Mouse (Mus musculus): ENCODE results near the gene Qprt. TPM values are rescaled to one million over a fixed set of nuclear protein-coding genes. Genes with fewer than 3 reads are reported as not detected.

Qprt gene
- total RNA-seq, 2 experiments from 2014 or later: 1.1 to 2.0 TPM

DNA sequence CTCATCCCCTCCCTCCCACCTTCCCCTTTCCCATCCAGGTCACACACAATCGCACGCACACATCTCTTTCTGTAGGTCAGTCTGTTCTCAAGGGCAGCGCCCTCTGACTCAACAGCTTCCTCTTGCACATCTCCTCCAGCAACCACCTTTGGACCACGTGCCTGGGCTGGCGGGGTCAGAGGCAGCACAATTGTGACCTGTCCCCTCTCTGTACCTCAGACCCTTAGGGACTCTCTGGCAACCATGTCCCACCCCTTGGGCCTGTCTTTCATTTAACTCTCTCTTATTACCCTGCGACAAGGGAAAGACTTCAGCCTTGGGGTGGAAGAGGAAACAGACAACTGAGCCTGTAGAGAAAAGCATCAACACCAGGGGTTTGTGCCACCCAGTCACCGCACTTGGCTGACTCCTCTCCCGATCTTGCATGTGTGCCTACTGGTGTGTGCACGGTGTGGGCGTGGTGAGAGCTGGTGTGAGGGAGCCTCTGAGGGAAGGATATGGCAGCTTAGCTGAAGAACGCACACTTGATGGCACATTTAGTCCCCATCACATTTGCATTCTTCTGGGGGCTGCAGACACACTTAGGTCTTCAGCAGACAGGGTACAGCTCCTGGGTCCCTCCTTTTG lies 12.9 kb upstream of the Qprt start:
- peak; percentile 22 for ATAC-seq (replicated peaks; ENCODE audit: poor library complexity)

DNA sequence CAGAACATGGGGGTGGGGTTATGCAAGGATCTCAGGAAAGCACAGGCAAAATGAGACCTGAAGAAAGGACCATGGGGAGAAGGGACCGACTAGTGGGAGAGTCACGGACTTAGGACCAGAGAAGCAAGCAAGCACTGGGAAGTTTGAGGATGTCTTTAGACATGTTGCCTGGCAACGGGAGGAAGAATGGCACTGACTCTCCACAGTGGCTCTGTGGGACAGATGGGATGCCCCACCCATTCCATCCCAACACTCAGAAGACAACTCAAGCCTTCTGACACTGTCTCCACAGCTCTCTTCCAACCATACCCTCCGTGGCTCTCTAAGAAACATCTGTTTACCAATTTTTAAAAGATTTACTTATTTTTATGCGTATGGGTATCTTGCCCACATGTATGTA lies 11.1 kb upstream of the Qprt start:
- ATAC-seq (replicated peaks; ENCODE audit: poor library complexity): no peak

DNA sequence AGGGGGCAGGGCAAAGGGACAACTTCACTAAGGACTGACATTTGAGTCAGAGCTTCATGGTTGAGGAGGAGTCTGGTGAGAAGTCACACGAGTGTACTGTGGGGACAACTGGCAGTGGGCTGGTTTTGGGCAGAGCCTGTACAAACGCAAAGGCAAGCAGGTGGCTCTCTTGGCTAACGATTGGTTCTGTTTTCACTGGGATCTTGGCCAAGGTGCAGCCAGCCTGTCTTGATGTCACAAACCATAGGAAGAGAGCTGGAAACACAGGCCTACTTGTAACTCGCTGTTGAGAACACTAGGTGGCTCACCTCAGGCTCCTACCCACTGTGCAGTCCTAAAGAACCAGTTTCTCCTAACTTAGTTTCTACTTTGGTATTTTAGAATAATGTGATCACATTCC lies 7.6 kb upstream of the Qprt start:
- ATAC-seq (replicated peaks; ENCODE audit: poor library complexity): peak; percentile 91

DNA sequence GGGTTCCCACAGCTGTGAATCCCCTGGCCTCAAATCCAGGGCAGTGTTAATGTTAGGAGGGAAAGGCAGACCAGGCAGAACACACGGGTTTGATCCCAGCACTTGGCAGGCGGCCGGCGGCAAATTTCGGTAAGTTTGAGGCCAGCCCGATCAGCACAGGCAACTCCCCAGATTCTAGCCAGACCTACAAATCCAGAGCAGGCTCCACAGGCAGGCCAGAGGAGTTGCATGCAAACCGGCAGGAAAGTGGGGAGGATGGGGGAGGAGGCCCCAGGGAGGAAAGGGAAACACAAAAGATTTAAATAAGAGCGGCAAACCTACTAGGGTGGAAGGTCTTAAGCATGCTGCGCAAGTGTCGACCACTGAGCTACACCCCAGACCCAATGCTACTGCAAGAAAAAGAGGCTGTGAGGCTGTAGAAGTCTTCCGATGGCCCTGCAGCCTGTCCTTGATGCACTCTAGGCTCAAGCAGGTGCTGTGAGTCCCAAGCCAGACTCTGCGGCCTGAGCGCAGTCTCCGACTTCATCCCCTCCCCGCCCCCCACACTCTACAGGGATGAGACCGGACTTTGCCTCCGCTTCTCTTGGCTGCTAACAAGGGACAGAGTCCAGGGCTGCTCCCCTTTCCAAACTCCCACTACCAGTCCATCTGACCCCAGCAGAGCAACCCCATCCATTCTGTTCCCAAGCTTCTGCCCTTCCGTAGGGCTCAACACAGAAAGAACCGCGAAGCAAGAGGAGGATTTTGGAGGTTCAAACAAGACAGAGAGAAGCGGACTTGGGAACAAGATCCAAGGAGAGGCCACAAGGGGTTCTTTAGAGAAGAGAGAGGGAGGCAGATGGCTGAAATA lies 740 bp downstream of the Qprt start:
- ATAC-seq (replicated peaks; ENCODE audit: poor library complexity): no peak

DNA sequence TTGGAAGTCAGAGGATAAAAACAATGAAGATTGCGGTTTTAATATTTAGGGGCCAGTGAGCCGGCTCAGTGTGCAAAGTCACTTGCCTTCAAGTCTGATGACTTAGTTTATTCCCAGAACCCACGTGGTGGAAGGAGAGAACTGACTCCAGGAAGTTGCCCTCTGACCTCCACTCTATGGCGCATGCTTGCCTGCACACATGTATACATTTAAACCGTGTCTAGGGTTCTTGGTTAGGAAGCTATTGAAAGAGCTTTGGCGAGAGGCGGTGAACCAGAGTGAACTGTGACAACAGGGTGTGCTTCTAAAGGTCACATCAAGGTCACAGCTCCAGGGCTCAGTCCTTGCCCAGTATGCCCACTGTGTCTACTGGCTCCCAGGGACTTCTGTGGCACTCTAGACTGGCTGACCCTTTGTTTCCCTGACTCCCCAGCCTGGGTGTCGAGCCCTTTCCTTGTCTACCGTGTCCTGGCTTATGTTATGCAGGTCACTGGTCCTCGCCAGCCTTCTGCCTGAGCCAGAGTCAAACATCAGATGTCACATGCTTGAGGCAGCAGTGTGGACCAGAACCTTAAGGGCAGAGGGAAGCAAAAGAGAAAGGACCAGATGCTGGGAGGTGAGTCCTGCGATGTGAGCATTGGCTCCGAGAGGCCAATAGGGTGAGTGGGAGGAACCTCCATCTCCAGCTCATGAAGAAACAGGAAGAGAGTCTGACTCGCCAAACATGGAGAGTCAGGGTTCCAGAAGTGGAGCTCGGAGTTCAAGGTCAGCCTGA lies 3.2 kb downstream of the Qprt start:
- no peak for ATAC-seq (replicated peaks; ENCODE audit: poor library complexity)

GRCm38 (mm10) chr7:127117948-127118347 lies 4.1 kb downstream of the Qprt start:
- peak; percentile 40 for ATAC-seq (replicated peaks; ENCODE audit: poor library complexity)

- no peak for ATAC-seq (replicated peaks; ENCODE audit: poor library complexity)
Observed at GRCm38 (mm10) chr7:127116331-127116935, 5.6 kb downstream of the Qprt start.

DNA sequence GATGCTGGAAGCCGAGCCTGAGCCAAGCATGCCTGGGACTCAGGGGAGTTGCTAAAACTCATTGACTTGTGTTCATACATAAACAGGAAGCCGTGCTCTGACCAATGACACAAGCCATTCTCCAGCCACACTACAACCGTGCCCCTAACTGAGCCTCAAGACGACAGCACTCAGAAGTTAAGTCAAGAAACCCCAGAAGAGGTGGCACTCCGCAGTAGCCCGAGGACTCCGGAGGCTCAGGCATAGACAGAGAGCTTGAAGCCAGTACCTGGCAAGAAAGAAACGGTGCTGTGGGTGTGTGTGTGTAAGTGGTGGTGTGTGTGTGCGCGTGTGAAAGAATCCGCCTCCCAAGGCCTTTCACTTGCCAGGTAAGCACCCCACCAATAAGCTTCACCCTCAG lies 7.1 kb downstream of the Qprt start:
- no peak for ATAC-seq (replicated peaks; ENCODE audit: poor library complexity)

GRCm38 (mm10) chr7:127113614-127114259 lies 8.3 kb downstream of the Qprt start:
- ATAC-seq (replicated peaks; ENCODE audit: poor library complexity): peak; percentile 8; the same call in 1 of the 2 replicates

DNA sequence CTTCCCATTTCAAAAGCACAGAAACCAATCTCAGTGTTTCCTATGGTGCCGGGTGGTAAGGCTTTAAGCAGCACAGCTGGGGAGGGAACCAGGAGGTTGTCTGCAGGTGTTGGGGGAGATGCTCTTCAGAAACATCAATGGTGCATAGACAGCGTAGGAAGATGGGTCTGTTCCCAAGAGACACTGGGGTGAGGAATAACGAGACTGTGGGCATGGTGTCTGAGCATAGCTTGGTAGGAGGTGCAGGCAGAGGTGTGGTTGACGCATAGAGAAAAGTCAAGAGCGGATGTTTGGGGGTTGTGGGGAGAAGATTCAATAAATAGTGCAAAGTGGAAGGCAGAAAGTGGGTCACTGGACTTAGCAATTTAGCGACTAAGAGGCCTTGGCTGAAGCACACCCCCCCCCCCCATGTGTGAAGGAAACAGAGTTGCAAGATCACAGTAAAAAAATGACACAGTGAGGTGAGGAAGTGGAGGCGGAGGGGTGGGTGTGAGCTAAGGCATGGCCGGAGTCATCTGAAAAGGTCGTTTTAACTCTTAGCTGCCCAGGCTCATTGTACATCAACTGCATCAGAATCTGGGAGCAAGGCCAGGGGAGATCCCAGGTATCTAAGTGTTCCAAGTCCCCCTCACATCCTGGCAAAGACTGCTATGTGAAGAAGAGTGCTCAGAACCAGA lies 9.0 kb downstream of the Qprt start:
- 0 out of 2 replicates have a peak, but pooled peaks have one; percentile 18 for ATAC-seq (replicated peaks; ENCODE audit: poor library complexity)

DNA sequence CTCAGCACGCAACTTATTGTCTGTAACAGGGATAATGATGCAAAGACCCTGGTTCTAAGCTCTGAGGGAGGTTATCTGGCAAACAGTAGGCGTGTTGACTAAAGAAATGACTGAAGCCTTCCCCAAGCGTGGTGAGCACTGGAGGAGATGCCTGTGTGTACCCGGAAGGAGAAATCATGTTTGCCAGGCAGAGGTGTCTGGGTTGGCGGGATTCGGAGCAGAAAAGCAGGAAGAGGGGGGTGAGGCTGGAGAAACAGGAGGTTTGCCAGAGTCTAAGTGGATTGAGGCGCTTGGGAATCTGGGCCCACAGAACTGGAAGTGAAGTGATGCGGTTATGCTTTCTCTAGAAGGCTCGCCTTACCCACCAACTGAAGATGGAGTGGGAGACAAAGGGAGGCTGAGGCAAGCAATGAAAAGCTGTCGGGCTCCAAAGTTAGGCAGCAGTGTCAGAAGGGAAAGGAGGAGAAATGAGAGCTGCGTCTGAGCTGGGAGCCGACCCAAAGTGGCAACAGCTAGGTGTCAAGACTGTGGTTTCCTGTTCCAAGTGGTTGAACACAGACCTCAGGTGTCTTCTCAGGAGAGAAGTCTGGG lies 9.7 kb downstream of the Qprt start:
- no peak for ATAC-seq (replicated peaks; ENCODE audit: poor library complexity)

- peak; percentile 79 for ATAC-seq (replicated peaks; ENCODE audit: poor library complexity)
Observed at GRCm38 (mm10) chr7:127111461-127111860, 10.6 kb downstream of the Qprt start.

- ATAC-seq (replicated peaks; ENCODE audit: poor library complexity): peak; percentile 83
Observed at GRCm38 (mm10) chr7:127110239-127111007, 11.6 kb downstream of the Qprt start.

DNA sequence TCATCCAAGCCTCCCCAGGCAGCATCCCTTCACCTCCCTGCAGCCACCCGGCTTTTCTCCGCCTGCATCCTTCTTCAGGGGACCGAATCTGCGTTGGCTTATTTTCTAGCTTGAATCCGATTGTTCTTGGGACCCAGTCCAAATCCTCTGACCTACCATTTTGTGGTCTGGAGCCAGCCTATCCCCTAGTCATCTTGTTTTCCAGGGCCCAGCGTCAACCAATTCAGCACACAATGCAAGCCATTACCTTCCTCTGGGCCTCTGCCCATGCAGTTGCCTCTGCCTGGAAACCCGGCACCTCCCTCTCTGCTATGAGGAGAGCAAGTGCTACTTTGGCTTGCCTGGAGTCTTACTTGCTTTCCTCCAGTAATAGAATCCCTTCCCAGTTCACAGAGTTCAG lies 16.5 kb downstream of the Qprt start:
- ATAC-seq (replicated peaks; ENCODE audit: poor library complexity): no peak

DNA sequence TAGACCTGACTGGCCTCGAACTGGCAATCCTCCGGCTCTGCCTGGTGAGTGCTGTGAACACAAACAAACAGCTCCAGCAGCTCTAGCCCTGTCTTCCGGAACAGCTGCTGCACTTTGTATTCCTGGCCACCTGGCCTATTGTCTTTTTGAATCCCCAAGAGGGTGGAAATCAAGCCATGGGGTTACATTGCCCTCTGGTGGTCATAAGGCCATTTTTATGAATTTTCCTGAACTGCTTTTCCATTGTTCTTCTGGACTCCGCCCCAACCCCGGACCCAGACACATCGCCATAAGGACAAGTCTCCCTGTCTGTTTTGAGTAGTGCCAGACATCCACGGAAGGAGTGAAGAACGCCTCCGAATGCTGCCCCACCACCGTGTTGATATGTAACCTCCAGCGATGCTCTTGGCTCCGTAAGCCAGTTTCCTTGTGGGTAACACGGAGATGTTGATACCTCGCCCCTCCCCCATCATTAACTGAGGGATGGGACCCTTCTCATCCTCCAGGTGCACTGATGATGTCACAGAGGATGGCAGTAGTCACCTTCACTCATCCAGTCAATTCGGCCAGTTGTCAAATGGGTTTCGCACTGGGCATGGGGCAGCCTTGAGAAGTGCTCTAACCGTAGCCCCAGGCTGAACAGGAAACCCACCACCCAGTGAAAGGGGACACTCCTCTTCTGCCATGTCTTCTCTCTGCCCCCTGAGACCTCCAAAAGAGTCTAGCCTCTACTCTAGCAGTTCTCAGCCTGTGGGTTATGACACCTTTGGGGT lies 17.3 kb downstream of the Qprt start:
- ATAC-seq (replicated peaks; ENCODE audit: poor library complexity): peak; percentile 82

DNA sequence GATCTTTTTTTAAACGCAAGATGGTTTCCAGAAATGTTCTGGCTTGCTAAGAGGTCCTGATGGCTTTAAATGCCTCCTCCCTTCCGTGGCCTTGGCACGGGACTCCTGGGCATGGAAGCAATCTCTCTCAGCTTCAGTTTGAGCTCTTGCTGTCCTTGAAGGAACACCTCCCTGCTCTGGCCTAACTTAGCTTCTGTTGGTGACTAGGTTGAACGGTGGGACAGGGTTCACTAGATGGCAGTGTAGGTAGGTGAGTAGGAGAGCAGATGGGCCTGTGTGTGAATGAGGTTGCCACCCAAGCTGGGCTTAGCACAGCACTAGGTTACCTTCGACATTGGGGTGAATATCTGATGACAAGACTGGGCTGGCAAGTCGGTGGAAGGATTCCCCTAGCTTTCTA lies 18.1 kb downstream of the Qprt start:
- peak; percentile 63 for ATAC-seq (replicated peaks; ENCODE audit: poor library complexity)

DNA sequence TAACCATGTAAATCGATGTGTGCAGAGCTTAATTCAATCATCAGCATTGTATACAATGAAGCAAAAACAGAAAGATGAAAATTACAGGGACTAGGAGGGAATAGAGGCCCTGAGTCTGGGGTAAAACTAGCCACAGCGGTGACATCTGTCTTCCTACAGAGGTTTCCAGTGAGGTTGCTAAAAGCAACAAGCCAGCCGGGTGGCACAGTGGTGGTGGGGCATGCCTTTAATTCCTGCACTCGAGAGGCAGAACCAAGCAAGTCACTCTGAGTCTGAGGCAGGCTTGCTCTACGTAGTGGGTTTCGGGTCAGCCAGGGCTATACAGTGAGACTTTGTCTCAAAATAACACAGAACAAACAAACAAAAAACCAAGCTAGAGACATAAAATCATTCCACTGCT lies 19.9 kb downstream of the Qprt start:
- no peak for ATAC-seq (replicated peaks; ENCODE audit: poor library complexity)

GRCm38 (mm10) chr7:127101451-127102016 lies 20.5 kb downstream of the Qprt start:
- peak; percentile 45 for ATAC-seq (replicated peaks; ENCODE audit: poor library complexity)
